Mouse (Mus musculus): ENCODE results near the gene Efs.
"Not testable (repeated sequence)": the region's sequence is repeated elsewhere in the genome, so short reads cannot be mapped to it uniquely, and the experiment has no call there.

Efs gene

DNA sequence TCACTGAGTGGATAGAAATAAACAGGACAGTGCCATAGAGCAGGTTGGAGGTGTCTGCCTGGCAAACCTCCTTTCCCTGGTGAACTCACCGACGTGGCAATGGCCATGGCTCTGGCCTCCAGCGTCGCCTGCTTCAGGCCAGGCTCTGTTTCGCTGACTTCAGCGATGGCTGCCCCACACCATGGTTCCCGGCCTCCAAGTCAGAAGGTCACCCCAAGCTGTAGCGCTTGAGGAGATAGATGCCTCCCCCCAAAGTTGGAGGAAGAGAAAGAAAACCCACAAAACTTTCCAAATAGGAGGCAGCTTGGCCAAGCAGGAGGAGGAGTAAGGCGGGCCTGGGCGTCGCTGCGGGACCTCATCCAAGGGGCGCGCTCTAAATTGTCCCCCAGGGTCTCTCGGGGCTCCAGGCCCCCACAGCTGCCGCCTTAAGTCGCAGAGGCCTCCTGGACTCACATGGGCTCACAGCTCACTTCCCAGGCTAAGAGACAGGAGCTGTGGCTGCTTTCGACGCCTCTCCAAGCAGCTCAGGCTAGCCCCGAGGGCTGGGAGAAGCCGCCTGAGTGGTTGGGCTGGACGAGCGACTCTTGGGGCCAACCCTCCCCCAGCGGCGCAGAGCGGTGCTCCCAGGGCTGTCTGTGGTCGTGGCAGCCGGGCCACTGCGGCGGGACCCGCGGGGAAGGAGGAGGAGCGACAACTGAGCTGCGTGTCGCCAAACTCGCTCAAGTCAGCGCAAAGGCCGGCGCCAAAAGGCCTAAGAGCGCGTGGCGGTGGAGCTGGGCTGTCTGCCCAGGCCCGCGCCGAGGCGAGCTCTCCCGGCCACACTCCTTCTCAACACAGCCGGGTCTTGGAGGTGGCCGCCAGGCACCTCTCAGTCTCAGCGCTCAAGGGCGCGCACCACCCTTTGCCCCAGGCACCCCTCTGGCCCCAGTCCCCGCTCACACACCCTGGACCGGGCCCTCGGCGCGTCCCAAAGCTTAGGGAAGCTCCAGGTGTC lies at the start of gene Efs:
TSS of gene Efs (minus strand) at position 778 of the 994 bp plus-strand sequence.
- peak; percentile 57 for DNase-seq

- peak; percentile 38 for DNase-seq
Observed at GRCm38 (mm10) chr14:54974068-54974791, 48.3 kb upstream of the Efs start.

GRCm38 (mm10) chr14:54972786-54973185 lies 46.9 kb upstream of the Efs start:
- not testable (repeated sequence) for DNase-seq

- DNase-seq = no peak
Observed at GRCm38 (mm10) chr14:54968344-54968743, 42.4 kb upstream of the Efs start.

GRCm38 (mm10) chr14:54967874-54968273 lies 41.9 kb upstream of the Efs start:
- no peak for DNase-seq

DNA sequence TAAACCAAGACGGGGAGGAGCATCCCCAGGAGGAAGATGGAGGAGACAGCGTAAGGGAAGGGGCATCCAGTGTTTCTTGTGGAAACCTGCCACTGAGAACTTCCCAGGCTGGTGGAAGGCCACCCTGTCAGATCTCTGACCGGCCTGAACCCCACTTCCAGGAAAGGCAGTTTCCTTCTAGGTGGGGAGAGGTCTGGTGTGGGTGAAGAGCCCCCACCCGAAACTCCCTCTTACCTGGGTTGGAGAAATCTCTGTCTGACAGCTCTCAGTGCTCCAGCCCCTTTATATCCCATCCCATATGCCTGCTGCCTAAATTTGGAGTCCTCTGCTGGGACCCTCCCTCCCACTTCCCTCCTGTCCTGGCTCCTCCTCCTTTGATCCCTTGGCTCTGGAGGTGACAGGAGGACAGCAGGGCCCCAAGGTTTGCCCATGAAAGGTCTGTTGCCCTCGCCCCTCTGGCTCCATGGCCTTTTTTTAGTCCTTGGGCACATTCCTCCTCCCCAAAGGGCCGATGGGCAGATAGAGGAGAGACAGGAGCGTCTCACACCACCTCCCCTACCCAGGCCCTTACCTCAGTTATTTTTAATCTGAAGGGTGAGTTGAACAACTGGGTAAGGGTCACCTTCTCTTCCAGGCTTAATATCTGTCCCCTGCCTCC lies 40.5 kb upstream of the Efs start, which contains the start of gene Myh6:
TSS of gene Myh6 (minus strand) at position 608 of the 658 bp plus-strand sequence.
- no peak for DNase-seq

DNA sequence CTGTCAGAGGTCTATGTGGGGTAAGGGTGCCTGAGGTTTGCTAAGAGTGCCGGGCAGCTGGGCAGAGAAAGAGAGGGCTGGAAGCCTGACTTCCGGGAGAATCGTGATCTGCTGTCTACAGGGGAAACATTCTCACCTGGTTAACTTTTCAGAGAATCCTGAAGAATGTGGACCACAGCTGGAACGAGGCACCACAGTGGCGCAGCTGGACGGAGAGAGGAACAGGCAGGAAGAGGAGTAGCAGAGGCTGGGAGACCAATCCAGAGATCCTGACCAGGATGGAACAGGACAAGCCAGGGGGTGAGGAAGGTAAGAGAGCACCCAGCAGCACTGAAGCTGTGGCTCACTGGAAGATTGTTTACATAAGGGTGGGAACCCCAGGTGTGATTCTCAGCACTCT lies 39.7 kb upstream of the Efs start:
- DNase-seq = no peak

DNA sequence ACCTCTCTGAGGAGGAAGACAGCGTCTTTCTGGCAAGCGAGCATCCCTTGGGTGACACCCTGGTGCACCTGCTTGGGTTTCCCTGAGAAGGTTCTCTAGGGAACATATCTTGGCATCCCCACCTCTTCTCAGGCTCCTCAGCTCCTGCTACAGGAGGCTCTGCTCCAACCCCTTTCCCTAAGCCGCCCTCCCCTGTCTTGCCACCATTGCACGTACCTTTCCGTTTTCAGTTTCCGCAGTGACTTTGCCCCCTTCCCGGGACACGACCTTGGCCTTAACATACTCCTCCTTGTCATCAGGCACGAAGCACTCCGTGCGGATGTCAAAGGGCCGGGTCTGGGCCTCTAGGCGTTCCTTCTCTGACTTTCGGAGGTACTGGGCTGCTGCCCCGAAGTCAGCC lies 39.1 kb upstream of the Efs start:
- no peak for DNase-seq

- DNase-seq = no peak
Observed at GRCm38 (mm10) chr14:54963727-54964126, 37.8 kb upstream of the Efs start.

DNA sequence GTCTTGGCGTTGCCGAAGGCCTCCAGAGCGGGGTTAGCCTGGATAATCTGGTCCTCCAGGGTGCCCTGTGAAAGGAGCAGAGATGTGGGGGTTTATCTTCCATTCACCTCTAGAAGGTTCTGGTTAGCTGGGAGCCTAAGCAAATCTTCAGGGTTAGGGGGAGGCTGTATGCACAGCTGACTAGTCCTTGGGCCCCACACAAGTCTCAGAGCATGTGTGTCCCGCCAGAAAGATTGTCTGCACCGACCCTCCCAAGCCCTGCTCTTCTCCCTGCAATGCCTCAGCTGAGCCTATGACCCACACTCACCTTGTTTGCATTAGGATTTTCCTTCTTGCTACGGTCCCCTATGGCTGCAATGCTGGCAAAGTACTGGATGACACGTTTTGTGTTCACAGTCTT lies 36.8 kb upstream of the Efs start:
- no peak for DNase-seq

GRCm38 (mm10) chr14:54961487-54961886 lies 35.6 kb upstream of the Efs start:
- no peak for DNase-seq

DNA sequence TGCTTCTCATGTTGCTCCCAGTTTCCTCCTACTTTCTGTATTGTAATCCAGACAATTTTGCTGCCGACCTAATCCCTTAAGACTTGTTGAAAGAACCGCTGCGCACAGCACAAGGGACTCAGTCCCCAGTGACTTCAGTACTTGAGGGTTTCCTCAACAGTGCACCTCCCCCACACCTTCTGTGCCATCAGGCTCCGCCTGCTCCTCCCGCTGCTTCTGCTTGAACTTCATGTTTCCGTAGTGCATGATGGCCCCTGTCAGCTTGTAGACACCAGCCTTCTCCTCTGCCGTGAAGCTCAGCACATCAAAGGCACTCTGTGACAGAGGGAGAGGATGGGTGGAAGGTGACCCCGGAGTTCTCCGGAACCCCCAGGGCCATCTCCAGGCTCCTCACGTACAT lies 34.8 kb upstream of the Efs start:
- DNase-seq = peak; percentile 24

DNA sequence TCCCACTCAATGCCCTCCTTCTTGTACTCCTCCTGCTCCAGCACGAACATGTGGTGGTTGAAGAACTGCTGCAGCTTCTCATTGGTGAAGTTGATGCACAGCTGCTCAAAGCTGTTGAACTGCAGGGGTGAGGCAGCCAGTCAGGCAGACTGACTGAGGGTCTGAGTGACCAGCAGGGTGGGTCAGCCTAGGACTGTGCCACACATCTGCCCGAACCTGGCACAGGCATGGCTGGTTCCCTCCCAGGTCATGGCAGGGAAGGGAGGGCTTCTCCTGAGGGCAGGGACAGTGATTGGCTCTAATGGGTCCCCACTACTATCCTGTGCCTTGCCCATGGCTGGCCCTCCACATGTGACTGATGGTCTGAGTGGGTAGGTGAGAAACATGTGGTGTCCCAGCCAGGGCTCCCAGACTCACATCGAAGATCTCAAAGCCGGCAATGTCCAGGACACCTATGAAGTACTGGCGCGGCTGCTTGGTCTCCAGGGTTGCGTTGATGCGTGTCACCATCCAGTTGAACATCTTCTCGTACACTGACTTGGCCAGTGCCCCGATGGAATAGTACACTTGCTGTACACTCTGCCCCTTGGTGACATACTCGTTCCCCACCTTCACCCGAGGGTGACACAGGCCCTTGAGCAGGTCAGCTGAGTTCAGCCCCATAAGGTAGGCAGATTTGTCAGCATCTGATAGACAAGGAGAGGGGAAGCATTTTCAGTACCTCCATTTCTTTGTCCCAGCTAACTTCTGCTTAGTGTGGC lies 34.1 kb upstream of the Efs start:
- not testable (repeated sequence) for DNase-seq

DNA sequence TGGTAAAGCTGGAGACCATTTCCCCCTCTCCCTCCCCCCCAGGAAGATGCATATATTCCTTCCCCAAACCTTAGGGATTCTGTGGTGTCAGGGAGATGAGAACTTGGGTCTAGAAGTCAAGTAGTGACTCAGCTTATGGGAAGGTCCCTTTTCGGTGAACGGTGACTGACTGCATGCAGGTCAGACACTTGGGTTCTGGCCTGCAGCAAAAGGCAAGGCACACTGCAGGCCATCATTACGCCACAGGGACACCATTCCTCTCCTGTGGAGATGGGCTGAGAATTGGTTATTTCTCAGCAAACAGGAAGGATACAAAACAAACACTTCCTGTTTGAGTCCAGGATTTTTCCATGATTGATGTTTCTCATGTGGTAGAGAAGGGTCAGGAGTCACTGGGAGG lies 33.3 kb upstream of the Efs start:
- no peak for DNase-seq

DNA sequence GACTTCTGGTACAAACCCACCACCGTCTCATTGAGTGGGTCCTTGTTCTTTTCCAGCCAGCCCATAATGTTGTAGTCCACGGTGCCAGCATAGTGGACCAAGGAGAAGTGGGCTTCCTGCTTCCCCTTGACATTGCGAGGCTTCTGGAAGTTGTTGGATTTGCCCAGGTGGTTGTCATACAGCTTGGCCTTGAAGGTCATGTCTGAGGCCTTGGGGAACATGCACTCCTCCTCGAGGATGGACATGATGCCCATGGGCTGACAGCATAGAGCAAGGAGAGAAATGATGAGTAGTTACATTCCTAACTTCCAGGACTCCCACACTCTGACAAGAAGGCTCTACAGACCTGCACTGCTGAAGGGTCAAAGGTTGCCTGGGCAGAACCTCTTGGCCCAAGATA lies 32.6 kb upstream of the Efs start:
- no peak for DNase-seq

DNA sequence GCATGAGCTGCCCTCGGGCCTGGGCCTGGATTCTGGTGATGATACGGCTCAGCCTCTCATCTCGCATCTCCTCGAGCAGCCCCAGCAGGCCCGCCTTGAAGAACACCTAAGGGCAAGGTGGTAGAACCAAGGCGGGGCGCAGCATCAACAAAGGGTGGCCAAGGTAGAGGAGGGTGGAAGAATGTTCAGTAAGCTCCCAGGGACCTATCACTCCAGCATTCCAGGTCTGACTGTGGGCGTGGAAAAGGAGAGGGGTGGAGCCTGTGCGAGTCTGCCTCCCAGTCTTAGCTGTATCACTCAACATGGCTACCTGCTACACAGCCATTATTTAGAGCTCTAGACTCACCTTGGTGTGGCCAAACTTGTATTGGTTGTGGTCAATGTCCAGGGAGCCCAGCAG lies 30.6 kb upstream of the Efs start:
- no peak for DNase-seq

GRCm38 (mm10) chr14:54955481-54955880 lies 29.6 kb upstream of the Efs start:
- no peak for DNase-seq

DNA sequence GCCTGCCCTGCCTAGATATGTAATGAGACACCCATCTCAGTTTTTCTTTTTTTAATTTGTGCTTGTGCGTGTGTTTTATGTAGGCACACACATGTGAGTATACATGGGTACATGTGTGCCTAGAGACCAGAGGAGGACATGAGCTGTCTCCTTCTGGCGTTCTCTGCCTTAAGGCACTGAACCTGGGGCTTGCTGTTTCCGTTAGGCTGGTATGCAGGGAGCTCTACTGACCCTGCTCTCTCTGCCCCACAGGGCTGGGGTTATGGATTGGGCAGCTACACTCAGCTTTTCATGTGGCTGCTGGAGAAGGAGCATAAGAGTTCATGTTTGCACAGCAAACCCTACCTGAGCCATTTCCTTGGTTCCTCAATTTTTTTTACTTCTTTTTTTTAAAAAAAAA lies 28.5 kb upstream of the Efs start:
- DNase-seq = no peak

DNA sequence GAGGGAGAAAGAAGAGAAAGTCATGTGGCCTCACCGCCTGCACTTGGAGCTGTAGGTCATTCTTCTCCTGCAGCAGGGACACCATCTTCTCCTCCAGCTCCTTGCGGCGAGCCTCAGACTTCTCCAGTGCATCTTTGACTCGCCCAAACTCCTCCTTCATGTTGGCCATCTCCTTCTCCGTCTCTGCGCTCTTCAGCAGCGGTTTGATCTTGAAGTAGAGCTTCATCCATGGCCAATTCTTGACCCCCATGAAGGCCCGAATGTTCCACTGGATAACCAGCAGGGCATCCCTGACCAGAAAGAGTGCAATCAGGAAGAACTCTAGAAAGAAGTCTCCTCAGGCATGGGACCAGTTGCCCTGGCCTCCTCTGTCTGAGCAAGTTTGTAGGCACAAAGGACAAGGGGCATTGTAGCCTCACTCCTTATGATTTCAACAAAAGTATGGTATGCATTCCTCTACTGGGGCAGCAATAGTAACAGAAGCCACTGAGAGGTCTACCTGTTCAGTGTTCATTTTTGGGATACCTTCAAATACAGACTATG lies 27.8 kb upstream of the Efs start:
- DNase-seq = no peak

DNA sequence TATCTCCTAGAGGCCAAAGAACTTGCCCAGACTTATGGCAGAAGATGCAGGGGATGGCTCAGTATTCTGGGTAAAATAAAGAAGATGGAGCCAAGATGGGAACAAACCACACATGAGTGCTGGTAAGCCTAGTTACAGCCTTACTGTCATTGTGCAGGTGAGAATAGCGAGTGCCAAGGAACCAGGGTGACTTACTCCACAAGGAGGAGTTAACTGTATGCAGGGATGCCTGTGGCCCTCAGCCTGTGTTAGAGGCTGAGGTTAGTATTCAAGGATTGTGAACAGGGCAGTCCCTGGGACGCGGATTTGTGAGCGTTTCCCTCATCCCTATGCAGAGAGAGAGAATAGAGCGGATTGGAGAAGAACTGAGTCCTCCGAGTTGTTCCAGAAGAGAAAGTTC lies 25.7 kb upstream of the Efs start:
- no peak for DNase-seq

- DNase-seq = no peak
Observed at GRCm38 (mm10) chr14:54950493-54950892, 24.6 kb upstream of the Efs start.

GRCm38 (mm10) chr14:54948781-54949180 lies 22.9 kb upstream of the Efs start:
- no peak for DNase-seq

All from right cerebral cortex, postnatal 14 days (tissue).